Mouse (Mus musculus) small intestine, adult 2 months (tissue): ENCODE measurements around the gene Farsa.

Experiments used
- CTCF ChIP-seq: fragments of 200-500 bp; IDR thresholded peaks from 2 replicates; pipeline ENCODE4 v1.5.1; 2012; ENCODE audit warnings: low read depth, mild to moderate bottlenecking, control low read depth, inconsistent platforms, low read length, moderate library complexity, mixed read lengths; ENCODE audit not compliant: insufficient replicate concordance, insufficient read length; ENCODE audit errors: extremely low read depth
- POLR2A ChIP-seq: fragments of 200-500 bp; IDR thresholded peaks from 2 replicates; pipeline ENCODE4 v1.6.1; 2012; ENCODE audit warnings: low read depth, mild to moderate bottlenecking, control low read depth, inconsistent platforms, low read length, moderate library complexity

GRCm38 (mm10) chr8:84825636-84826035, 31.2 kb upstream of the Farsa start:
- TF ChIP-seq CTCF (no peak), POLR2A (no peak)
